In genomic region chr5:112824376-112824775, GRCm38 (mm10) we compare ENCODE assay signal across 8 mouse cellular contexts.
DNase-seq lines count a peak whose midpoint lies in the region; ATAC-seq and TF ChIP-seq lines count a peak whose summit lies in the region.

No protein-coding gene starts in this region.

- WGBS in thymus, adult 2 months, result 49% methylated on average over 13 of the region's 13 CpGs
- 34% methylated on average over 13 of the region's 13 CpGs for WGBS in limb, embryonic 14.5 days
- whole genome bisulfite sequencing in stomach, postnatal 0 days, result 32% methylated on average over 13 of the region's 13 CpGs
- 41% methylated on average over 13 of the region's 13 CpGs for WGBS in heart, embryonic 11.5 days (ENCODE audit: insufficient replicate concordance)

- no peak overlapping the region for H3K9ac ChIP-seq in limb, embryonic 14.5 days (ENCODE audit: low read depth, low read length, severe bottlenecking)
- H3K9ac ChIP-seq in stomach, postnatal 0 days (ENCODE audit: low read length), result no peak overlapping the region
- no peak overlapping the region for H3K9ac ChIP-seq in heart, embryonic 11.5 days (ENCODE audit: low read depth, low read length)

- no peaks in the 10 kb centered on the region for H3K27me3 ChIP-seq in thymus, adult 2 months (ENCODE audit: control insufficient read depth, insufficient read depth, low read length)
- H3K27me3 ChIP-seq in limb, embryonic 14.5 days (ENCODE audit: control insufficient read depth, insufficient read depth, low read length), result no peaks in the 10 kb centered on the region
- no peaks in the 10 kb centered on the region for H3K27me3 ChIP-seq in stomach, postnatal 0 days (ENCODE audit: control insufficient read depth, insufficient read depth, low read length)
- H3K27me3 ChIP-seq in heart, embryonic 11.5 days (ENCODE audit: control insufficient read depth, insufficient read depth, low read length), result no peaks in the 10 kb centered on the region

- no peaks in the 10 kb centered on the region for H3K9me3 ChIP-seq in limb, embryonic 14.5 days (ENCODE audit: control insufficient read depth, low read length)
- no peaks in the 10 kb centered on the region for H3K9me3 ChIP-seq in stomach, postnatal 0 days (ENCODE audit: control insufficient read depth, low read length)
- H3K9me3 ChIP-seq in heart, embryonic 11.5 days (replicated peaks; ENCODE audit: control insufficient read depth, low read length), result no peaks in the 10 kb centered on the region

- peak; percentile 4 for DNase-seq in thymus, adult 2 months
- DNase-seq in thymus, postnatal 14 days, result no peak
- peak; percentile 59 for DNase-seq in embryo, embryonic 11.5 days (ENCODE audit: low read depth, low spot score)
- peak; percentile 86 for DNase-seq in limb, embryonic 14.5 days (ENCODE audit: low spot score)
- DNase-seq in stomach, postnatal 0 days (ENCODE audit: low spot score), result peak; percentile 55
- no peak for DNase-seq in cerebellum, postnatal 10 days
- no peak for DNase-seq in cerebellum, adult 18-20 months

- TF ChIP-seq POLR2A in thymus, adult 2 months (IDR thresholded peaks at IDR 0.05; ENCODE audit: control insufficient read depth, extremely low read depth, insufficient read depth, low read length, poor library complexity), result no peak
- no peak for TF ChIP-seq POLR2A in limb, embryonic 14.5 days (IDR thresholded peaks at IDR 0.05; ENCODE audit: borderline replicate concordance, extremely low read depth, insufficient read depth, insufficient read length)

- H3K4me3 ChIP-seq in thymus, adult 2 months (ENCODE audit: control insufficient read depth, insufficient read depth, low read length), result no peak overlapping the region
- no peak overlapping the region for H3K4me3 ChIP-seq in limb, embryonic 14.5 days (replicated peaks; ENCODE audit: low read length)
- H3K4me3 ChIP-seq in stomach, postnatal 0 days (ENCODE audit: low read depth, low read length), result no peak overlapping the region
- no peak overlapping the region for H3K4me3 ChIP-seq in heart, embryonic 11.5 days (ENCODE audit: low read depth, low read length)

- H3K4me1 ChIP-seq in thymus, adult 2 months (replicated peaks; ENCODE audit: control insufficient read depth, insufficient read depth, low read length), result no peaks in the 10 kb centered on the region
- H3K4me1 ChIP-seq in limb, embryonic 14.5 days (ENCODE audit: control insufficient read depth, insufficient read depth, low read length), result no peaks in the 10 kb centered on the region
- no peaks in the 10 kb centered on the region for H3K4me1 ChIP-seq in stomach, postnatal 0 days (replicated peaks; ENCODE audit: control insufficient read depth, insufficient read depth)
- H3K4me1 ChIP-seq in heart, embryonic 11.5 days (ENCODE audit: control insufficient read depth, insufficient read depth, low read length), result no peaks in the 10 kb centered on the region

- TF ChIP-seq EP300 in stomach, postnatal 0 days (optimal IDR thresholded peaks at IDR 0.05), result no peak

- no peak for TF ChIP-seq CTCF in thymus, adult 2 months (IDR thresholded peaks at IDR 0.05; ENCODE audit: borderline replicate concordance, control insufficient read depth, extremely low read depth, insufficient read depth, low read length, poor library complexity)
- no peak for TF ChIP-seq CTCF in stomach, postnatal 0 days (IDR thresholded peaks at IDR 0.05; ENCODE audit: low read depth)

- H3K4me2 ChIP-seq in limb, embryonic 14.5 days (replicated peaks; ENCODE audit: low read depth, low read length, severe bottlenecking), result no peak overlapping the region
- H3K4me2 ChIP-seq in stomach, postnatal 0 days (replicated peaks; ENCODE audit: low read depth), result no peak overlapping the region
- no peak overlapping the region for H3K4me2 ChIP-seq in heart, embryonic 11.5 days

- no peak overlapping the region for H3K27ac ChIP-seq in thymus, adult 2 months (ENCODE audit: control insufficient read depth, insufficient read depth, low read length)
- no peak overlapping the region for H3K27ac ChIP-seq in limb, embryonic 14.5 days (replicated peaks; ENCODE audit: low read depth, low read length)
- H3K27ac ChIP-seq in stomach, postnatal 0 days (replicated peaks), result no peak overlapping the region
- H3K27ac ChIP-seq in heart, embryonic 11.5 days (ENCODE audit: low read depth, low read length), result no peak overlapping the region

- H3K36me3 ChIP-seq in thymus, adult 2 months (ENCODE audit: control insufficient read depth, insufficient read depth, low read length), result no peaks in the 10 kb centered on the region
- H3K36me3 ChIP-seq in limb, embryonic 14.5 days (ENCODE audit: control insufficient read depth, insufficient read depth, low read length), result no peaks in the 10 kb centered on the region
- H3K36me3 ChIP-seq in stomach, postnatal 0 days (ENCODE audit: control insufficient read depth, insufficient read depth, low read length), result no peaks in the 10 kb centered on the region
- H3K36me3 ChIP-seq in heart, embryonic 11.5 days (ENCODE audit: control insufficient read depth, insufficient read depth, low read length), result peaks cover 8% of the 10 kb centered on the region

- ATAC-seq in limb, embryonic 14.5 days (ENCODE audit: low FRiP score, low read depth), result no peak
- ATAC-seq in stomach, postnatal 0 days (ENCODE audit: low FRiP score, low TSS enrichment), result no peak
- ATAC-seq in heart, embryonic 11.5 days (replicated peaks; ENCODE audit: insufficient number of reproducible peaks, low FRiP score, low TSS enrichment), result no peak

Comparison
In these comparisons a context has a peak if more than half of its experiments do, and no peak if none do; other contexts are left out.
1. DNase-seq: peak in thymus, adult 2 months (single experiment), embryo, embryonic 11.5 days (single experiment), limb, embryonic 14.5 days (single experiment) and stomach, postnatal 0 days (single experiment); none in thymus, postnatal 14 days (single experiment), cerebellum, postnatal 10 days (0 of 2) and cerebellum, adult 18-20 months (0 of 2).